Mouse (Mus musculus) lung, postnatal 0 days (tissue): Measurements from ENCODE around the gene Gm37240. TPM values are rescaled to one million over a fixed set of nuclear protein-coding genes. Genes with fewer than 3 reads are reported as not detected.

Experiments
- ATAC-seq: fragments of 200-750 bp; cut with Nextera tagmentation; 2 replicates; pipeline ENCODE4 v1.8.0; 2017; ENCODE audit warnings: moderate library complexity
- DNase-seq: peaks from one replicate; pipeline ENCODE4 v3.0.0-alpha.2; 2016; ENCODE audit warnings: low spot score
- H3K27ac ChIP-seq: fragments of 300-500 bp; sonication (generic); 2 replicates; pipeline ENCODE4 v1.5.1; 2014; ENCODE audit warnings: antibody characterized with exemption, mild to moderate bottlenecking, low read length, mixed read lengths
- H3K27me3 ChIP-seq: fragments of 300-500 bp; sonication (generic); replicated peaks from 2 replicates; pipeline ENCODE4 v1.6.1; 2014; ENCODE audit warnings: low read length, mixed read lengths; ENCODE audit not compliant: insufficient read depth
- H3K36me3 ChIP-seq: fragments of 300-500 bp; sonication (generic); 2 replicates; pipeline ENCODE4 v1.6.1; 2014; ENCODE audit warnings: low read length, mixed read lengths; ENCODE audit not compliant: insufficient read depth
- H3K4me1 ChIP-seq: fragments of 300-500 bp; sonication (generic); 2 replicates; pipeline ENCODE4 v1.6.1; 2014; ENCODE audit warnings: antibody characterized with exemption, low read depth, low read length, mixed read lengths; ENCODE audit not compliant: insufficient read depth
- H3K4me2 ChIP-seq: fragments of 300-500 bp; sonication (generic); replicated peaks from 2 replicates; pipeline ENCODE4 v1.6.1; 2014; ENCODE audit warnings: low read depth, mild to moderate bottlenecking, low read length, moderate library complexity, mixed read lengths
- H3K4me3 ChIP-seq: fragments of 300-500 bp; sonication (generic); 2 replicates; pipeline ENCODE4 v1.5.1; 2014; ENCODE audit warnings: low read depth, low read length
- H3K9ac ChIP-seq: fragments of 300-500 bp; sonication (generic); replicated peaks from 2 replicates; pipeline ENCODE4 v1.6.1; 2014; ENCODE audit warnings: low read depth, mild to moderate bottlenecking
- H3K9me3 ChIP-seq: fragments of 300-500 bp; sonication (generic); 2 replicates; pipeline ENCODE4 v1.6.1; 2016; ENCODE audit warnings: low read length, mixed read lengths
- CTCF ChIP-seq: IDR thresholded peaks from 2 replicates; pipeline ENCODE4 v1.5.1; 2016; ENCODE audit warnings: antibody characterized with exemption, mild to moderate bottlenecking
- EP300 ChIP-seq: IDR thresholded peaks from 2 replicates; pipeline ENCODE4 v1.6.1; 2016; ENCODE audit warnings: antibody characterized with exemption, mild to moderate bottlenecking, control low read depth
- WGBS: fragments of 180-500 bp; shearing (Covaris S2); extraction: QIAGEN DNeasy Blood & Tissue Kit; methylation state at CpG from one replicate; pipeline ENCODE4 v1.1.7; 2014; 5-methylcytosine and 5-hydroxymethylcytosine counted together
- polyA plus RNA-seq: library from polyadenylated mRNA; unstranded; fragments of >200 nt; fragmentation: Nextera tagmentation; extraction: Ambion mirVana; gene quantifications from 2 replicates; pipeline ENCODE4 v1.2.1, GENCODE M21; 2015

Gm37240 gene
- polyA plus RNA-seq, 1 experiment from 2014 or later: 8.9 TPM

GRCm38 (mm10) chr3:85530601-85531161 lies 356.6 kb downstream of the Gm37240 start:
- WGBS: 78% methylated on average over 8 of the region's 8 CpGs

GRCm38 (mm10) chr3:85521311-85521907 lies 365.9 kb downstream of the Gm37240 start:
- Histone ChIP-seq H3K4me1 (no peaks in the 10 kb centered on the region), H3K4me3 (no peak overlapping the region), H3K27me3 (no peaks in the 10 kb centered on the region), H3K9ac (no peak overlapping the region), H3K9me3 (no peaks in the 10 kb centered on the region), H3K4me2 (no peak overlapping the region), H3K27ac (no peak overlapping the region), H3K36me3 (no peaks in the 10 kb centered on the region)
- WGBS: 76% methylated on average over 1 of the region's 1 CpGs
- no peak for DNase-seq
- TF ChIP-seq CTCF: no peak
- no peak for TF ChIP-seq EP300
- ATAC-seq: no peak

More at GRCm38 (mm10) chr3:85530601-85531161, 356.6 kb downstream of the Gm37240 start:
- Histone ChIP-seq H3K27ac (no peak overlapping the region), H3K4me3 (no peak overlapping the region), H3K4me1 (no peaks in the 10 kb centered on the region), H3K27me3 (no peaks in the 10 kb centered on the region), H3K4me2 (no peak overlapping the region), H3K9ac (no peak overlapping the region), H3K9me3 (no peaks in the 10 kb centered on the region), H3K36me3 (no peaks in the 10 kb centered on the region)
- ATAC-seq (no peak), DNase-seq (no peak)
- TF ChIP-seq EP300 (no peak), CTCF (no peak)

- WGBS: 70% methylated on average over 8 of the region's 8 CpGs
- no peak overlapping the region for H3K9ac ChIP-seq
- no peak overlapping the region for H3K4me3 ChIP-seq
- H3K36me3 ChIP-seq: no peaks in the 10 kb centered on the region
- no peak for TF ChIP-seq EP300
- no peak for TF ChIP-seq CTCF
- H3K4me2 ChIP-seq: no peak overlapping the region
- H3K27ac ChIP-seq: no peak overlapping the region
- no peaks in the 10 kb centered on the region for H3K27me3 ChIP-seq
- H3K4me1 ChIP-seq: no peaks in the 10 kb centered on the region
- no peaks in the 10 kb centered on the region for H3K9me3 ChIP-seq
- ATAC-seq: no peak
- DNase-seq: no peak
Measured at GRCm38 (mm10) chr3:85518668-85519067, 368.6 kb downstream of the Gm37240 start.

- Histone ChIP-seq H3K4me1 (no peaks in the 10 kb centered on the region), H3K27me3 (no peaks in the 10 kb centered on the region), H3K27ac (no peak overlapping the region), H3K4me3 (no peak overlapping the region), H3K9me3 (no peaks in the 10 kb centered on the region), H3K9ac (no peak overlapping the region), H3K36me3 (no peaks in the 10 kb centered on the region), H3K4me2 (no peak overlapping the region)
- no peak for ATAC-seq
- 84% methylated on average over 1 of the region's 1 CpGs for WGBS
- no peak for DNase-seq
- TF ChIP-seq CTCF: no peak
- TF ChIP-seq EP300: no peak
Measured at GRCm38 (mm10) chr3:85518072-85518471, 369.2 kb downstream of the Gm37240 start.

GRCm38 (mm10) chr3:85516739-85517396 lies 370.4 kb downstream of the Gm37240 start:
- Histone ChIP-seq H3K27ac (no peak overlapping the region), H3K27me3 (no peaks in the 10 kb centered on the region), H3K4me2 (no peak overlapping the region), H3K4me1 (no peaks in the 10 kb centered on the region), H3K4me3 (no peak overlapping the region), H3K9me3 (no peaks in the 10 kb centered on the region), H3K36me3 (no peaks in the 10 kb centered on the region), H3K9ac (no peak overlapping the region)
- ATAC-seq: no peak
- DNase-seq: no peak
- TF ChIP-seq EP300: no peak
- TF ChIP-seq CTCF: no peak
- WGBS: 64% methylated on average over 11 of the region's 11 CpGs

GRCm38 (mm10) chr3:85514700-85515099 lies 372.6 kb downstream of the Gm37240 start:
- H3K27me3 ChIP-seq: no peaks in the 10 kb centered on the region
- DNase-seq (no peak), ATAC-seq (no peak)
- no peak overlapping the region for H3K4me2 ChIP-seq
- no peak overlapping the region for H3K4me3 ChIP-seq
- TF ChIP-seq EP300: no peak
- no peak for TF ChIP-seq CTCF
- no peaks in the 10 kb centered on the region for H3K4me1 ChIP-seq
- no peaks in the 10 kb centered on the region for H3K36me3 ChIP-seq
- H3K27ac ChIP-seq: no peak overlapping the region
- H3K9me3 ChIP-seq: no peaks in the 10 kb centered on the region
- no peak overlapping the region for H3K9ac ChIP-seq
- 81% methylated on average over 11 of the region's 11 CpGs for WGBS
